Mouse (Mus musculus) c-Kit-negative CD71-positive TER-119-positive erythroid progenitor cells, embryonic 14.5 days (primary cell): ENCODE data around the gene Gli1.

Experiments
- DNase-seq: peaks from one replicate; pipeline ENCODE4 v3.0.0-alpha.2; 2013; ENCODE audit warnings: low read depth, low spot score

Gli1 gene

GRCm38 (mm10) chr10:127341891-127342639 lies at the start of gene Gli1:
Gene Gli1 (minus strand): TSS chr10:127341974.
- DNase-seq, result peak; percentile 55

GRCm38 (mm10) chr10:127381743-127382134 lies 40.0 kb upstream of the Gli1 start:
- no peak for DNase-seq

GRCm38 (mm10) chr10:127380767-127381742 lies 39.3 kb upstream of the Gli1 start:
- peak; percentile 20 for DNase-seq

GRCm38 (mm10) chr10:127380251-127380691 lies 38.5 kb upstream of the Gli1 start, which contains the start of gene R3hdm2:
Gene R3hdm2 (plus strand): TSS chr10:127380327.
- peak; percentile 75 for DNase-seq

- no peak for DNase-seq
Observed at GRCm38 (mm10) chr10:127379654-127380053, 37.9 kb upstream of the Gli1 start.

GRCm38 (mm10) chr10:127377700-127378099 lies 35.9 kb upstream of the Gli1 start:
- no peak for DNase-seq

GRCm38 (mm10) chr10:127371023-127371422 lies 29.2 kb upstream of the Gli1 start:
- DNase-seq, result no peak

- no peak for DNase-seq
Observed at GRCm38 (mm10) chr10:127369834-127370820, 28.4 kb upstream of the Gli1 start, which contains the start of gene Inhbc. Gene Inhbc (minus strand): TSS chr10:127370431.

GRCm38 (mm10) chr10:127368273-127368672 lies 26.5 kb upstream of the Gli1 start:
- no peak for DNase-seq

GRCm38 (mm10) chr10:127367116-127367515 lies 25.3 kb upstream of the Gli1 start:
- DNase-seq, result no peak

- DNase-seq, result no peak
Observed at GRCm38 (mm10) chr10:127360714-127361113, 18.9 kb upstream of the Gli1 start.

GRCm38 (mm10) chr10:127355336-127355735 lies 13.6 kb upstream of the Gli1 start:
- no peak for DNase-seq

- no peak for DNase-seq
Observed at GRCm38 (mm10) chr10:127353909-127354895, 12.4 kb upstream of the Gli1 start, which contains the start of gene Inhbe. Gene Inhbe (minus strand): TSS chr10:127354411.

- no peak for DNase-seq
Observed at GRCm38 (mm10) chr10:127352766-127353165, 11.0 kb upstream of the Gli1 start.

- DNase-seq, result no peak
Observed at GRCm38 (mm10) chr10:127352187-127352586, 10.4 kb upstream of the Gli1 start.

GRCm38 (mm10) chr10:127351719-127352118 lies 9.9 kb upstream of the Gli1 start:
- no peak for DNase-seq

GRCm38 (mm10) chr10:127351285-127351595 lies 9.5 kb upstream of the Gli1 start:
- no peak for DNase-seq

- DNase-seq, result no peak
Observed at GRCm38 (mm10) chr10:127350594-127351284, 9.0 kb upstream of the Gli1 start.

- DNase-seq, result no peak
Observed at GRCm38 (mm10) chr10:127349810-127350209, 8.0 kb upstream of the Gli1 start.
